Mouse (Mus musculus) mouse embryonic stem cell (cell line): Measurements from ENCODE around the gene Zbtb42.

ENCODE experiments used
- in situ Hi-C, 2 experiments: fragments of 300-500 bp; cut with MboI; formaldehyde crosslinking; loops; 1 replicate in 1 of 2; 3 replicates in 1 of 2; pipeline ENCODE4 v1.14.3; 2019 to 2020; ENCODE audit warnings: low sequenced_read_pairs in 2 of 2, low pct_unique_long_range_greater_than_20kb in 1 of 2, mixed read lengths in 1 of 2; ENCODE audit not compliant: unreplicated experiment in 1 of 2

Zbtb42 gene

DNA sequence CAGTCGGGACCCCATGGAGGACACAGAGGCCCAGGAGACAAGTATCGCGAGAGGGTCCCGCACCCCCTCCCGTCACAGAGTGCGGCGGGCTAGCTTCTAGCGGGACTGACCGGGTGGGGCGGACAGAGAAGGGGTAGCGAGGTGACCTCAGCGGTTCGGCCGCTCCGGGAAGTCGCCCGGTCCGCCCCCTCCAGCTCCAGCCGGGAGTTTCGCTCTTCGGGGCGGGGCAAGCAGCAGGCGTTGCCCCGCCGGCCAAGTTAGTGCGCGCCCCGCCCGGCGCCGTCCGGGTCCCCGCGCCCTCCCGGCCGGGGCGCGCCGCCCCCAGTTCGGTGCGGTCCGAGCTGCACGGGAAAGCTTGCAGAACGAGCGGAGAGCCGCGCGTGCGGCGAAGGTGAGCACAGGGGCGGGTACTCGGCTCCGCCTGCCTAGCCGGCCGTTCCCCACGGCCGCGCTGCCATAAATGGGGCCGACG is at the start of gene Zbtb42:
TSS of gene Zbtb42 (plus strand) at position 274 of the 472 bp plus-strand sequence.
- in situ Hi-C loops = no loop called here

DNA sequence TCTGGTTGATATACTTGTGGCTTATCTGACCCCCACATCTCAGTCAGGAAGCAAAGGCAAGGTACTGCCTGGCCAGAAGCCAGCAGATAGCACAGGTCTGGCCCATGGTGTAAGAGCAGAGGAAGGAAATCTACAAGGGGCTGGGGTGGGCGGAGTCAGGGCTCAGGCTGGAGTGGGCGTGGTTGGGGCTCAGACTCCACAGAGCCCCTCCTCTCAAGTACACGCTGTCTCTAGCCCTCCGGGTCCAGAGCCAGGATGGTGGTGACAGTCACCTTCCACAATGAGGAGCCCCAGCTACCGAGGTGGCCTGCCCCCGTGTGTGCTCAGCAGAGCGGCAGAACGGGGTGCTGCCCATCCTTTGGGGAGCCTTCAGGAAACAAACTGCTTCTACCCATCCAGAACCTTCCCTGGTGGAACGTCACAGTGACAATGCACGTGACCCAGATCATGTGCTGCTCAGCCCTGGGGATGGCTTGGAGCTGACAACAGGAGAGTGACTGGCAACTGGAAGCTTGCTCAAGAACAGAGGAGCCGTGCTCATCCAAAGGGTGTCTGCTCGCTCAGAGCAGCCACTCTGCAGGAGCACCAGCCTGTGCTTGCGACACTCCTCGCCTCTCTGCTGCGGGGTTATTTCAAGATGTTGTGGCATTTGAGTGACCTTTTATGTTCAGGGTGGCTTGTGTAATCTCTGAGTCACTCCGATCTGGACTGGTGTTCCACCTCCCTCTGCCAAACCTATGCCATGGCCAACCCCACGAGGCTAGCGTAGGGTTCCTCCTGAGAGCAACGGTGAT is 49.5 kb upstream of the Zbtb42 start:
- in situ Hi-C loops = no loop called here

- in situ Hi-C loops = no loop called here
Measured at GRCm38 (mm10) chr12:112630029-112630428, 48.6 kb upstream of the Zbtb42 start.

- in situ Hi-C loops = no loop called here
Measured at GRCm38 (mm10) chr12:112630796-112631195, 47.8 kb upstream of the Zbtb42 start.

- in situ Hi-C loops = no loop called here
Measured at GRCm38 (mm10) chr12:112631472-112631871, 47.2 kb upstream of the Zbtb42 start.

DNA sequence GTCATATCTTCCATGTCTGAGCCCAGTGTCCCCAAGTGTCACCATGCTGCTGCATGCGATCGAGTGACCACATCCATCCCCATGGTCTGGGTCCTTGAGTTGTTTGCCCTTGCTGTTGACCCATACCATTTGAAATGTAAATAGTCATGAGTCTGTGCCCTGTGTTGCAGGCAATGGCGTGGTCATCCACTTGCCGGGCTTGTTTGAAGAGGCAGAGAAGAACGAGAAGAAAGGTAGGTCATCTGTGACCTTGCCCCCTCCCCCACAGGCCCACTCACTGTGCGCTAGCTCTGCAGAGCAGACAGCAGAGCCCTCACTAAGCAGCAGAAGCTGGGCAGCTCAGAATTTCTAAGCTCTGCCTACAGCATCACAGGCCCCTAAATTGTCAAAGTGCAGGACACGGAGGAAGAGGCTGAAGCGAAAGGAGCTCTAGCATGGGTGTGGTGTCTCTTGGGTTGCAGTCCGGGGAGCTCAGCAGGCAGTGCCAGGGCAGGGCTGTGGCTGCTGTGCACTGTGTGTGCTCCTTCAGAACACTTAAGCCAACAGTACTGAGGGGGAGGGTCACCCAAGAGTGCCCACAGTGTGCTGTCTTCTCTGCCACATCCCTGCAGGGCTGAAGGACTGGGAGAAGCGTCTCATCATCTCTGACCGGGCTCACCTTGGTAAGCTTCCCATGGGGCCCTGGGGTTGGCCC is 46.4 kb upstream of the Zbtb42 start:
- in situ Hi-C loops = no loop called here

DNA sequence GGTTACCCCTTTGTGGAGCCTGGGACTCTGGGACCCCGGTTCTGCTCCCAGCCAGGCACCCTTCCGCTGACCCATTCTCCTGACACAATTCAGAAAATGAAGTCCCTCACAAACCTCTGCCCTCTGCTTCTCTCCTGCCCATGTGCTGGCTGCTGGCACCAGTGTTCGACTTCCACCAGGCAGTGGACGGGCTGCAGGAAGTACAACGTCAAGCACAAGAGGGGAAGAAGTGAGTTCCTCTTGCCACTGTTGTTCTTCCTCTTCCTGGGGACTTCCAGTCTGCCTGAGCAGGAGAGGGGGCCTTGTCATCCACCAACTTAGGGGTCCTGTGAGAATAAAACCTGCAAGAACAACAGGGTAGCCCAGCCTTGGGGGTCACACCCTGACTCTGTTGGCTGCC is 45.7 kb upstream of the Zbtb42 start:
- in situ Hi-C loops = no loop called here

- in situ Hi-C loops = no loop called here
Measured at GRCm38 (mm10) chr12:112633686-112634085, 44.9 kb upstream of the Zbtb42 start.

GRCm38 (mm10) chr12:112639526-112639925 is 39.1 kb upstream of the Zbtb42 start:
- in situ Hi-C loops = no loop called here

DNA sequence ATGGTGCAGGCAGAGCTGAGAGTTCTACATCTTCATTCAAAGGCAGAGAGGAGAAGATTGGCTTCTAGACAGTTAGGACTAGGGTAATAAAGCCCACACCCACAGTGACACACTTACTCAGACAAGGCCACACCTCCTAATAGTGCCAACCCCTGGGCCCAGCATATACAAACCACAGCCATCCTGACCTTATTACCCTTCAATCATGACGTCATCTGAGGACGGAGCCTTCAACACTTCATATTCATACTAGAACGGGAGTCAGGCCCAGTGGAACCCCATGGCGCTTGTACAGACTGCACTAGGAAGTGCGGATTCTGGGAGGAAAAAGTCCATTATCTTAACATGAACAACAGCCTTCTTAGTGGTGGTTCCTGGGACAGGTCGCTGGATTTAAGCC is 35.5 kb upstream of the Zbtb42 start:
- in situ Hi-C loops = no loop called here

DNA sequence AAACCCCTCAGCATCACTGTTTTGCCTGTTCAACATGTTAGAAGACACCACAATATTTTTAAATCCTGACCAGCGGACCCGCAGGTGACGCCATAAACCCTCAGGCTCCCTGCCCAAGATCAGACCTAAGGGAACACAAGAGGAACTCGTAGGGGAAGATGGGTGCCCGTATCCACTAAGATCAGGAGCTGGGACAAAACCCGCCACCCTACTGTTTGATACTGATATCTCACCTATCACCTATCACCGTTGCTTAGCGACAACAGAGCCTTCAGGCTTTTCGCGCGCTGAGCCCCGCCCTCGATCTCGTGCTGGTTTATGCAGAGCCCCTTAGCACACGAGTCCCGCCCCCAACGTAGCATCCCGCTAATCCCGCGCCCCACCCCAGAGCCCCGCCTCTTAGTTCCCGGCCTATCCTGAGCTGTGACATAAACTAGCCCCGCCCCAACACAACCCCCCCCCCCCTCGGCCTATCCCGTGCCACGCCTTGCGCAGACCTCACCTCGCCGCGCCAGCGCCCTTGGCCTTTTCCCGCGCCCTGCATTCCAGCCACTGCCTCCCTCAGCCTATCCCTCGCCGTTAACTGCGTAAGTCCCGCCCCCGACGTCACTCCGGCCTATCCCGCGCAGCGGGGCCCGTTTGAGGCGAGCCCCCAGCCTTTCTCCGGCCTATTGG is 34.3 kb upstream of the Zbtb42 start, which contains the start of gene Siva1:
TSS of gene Siva1 (plus strand) at position 500 of the 675 bp plus-strand sequence.
- in situ Hi-C loops = no loop called here

DNA sequence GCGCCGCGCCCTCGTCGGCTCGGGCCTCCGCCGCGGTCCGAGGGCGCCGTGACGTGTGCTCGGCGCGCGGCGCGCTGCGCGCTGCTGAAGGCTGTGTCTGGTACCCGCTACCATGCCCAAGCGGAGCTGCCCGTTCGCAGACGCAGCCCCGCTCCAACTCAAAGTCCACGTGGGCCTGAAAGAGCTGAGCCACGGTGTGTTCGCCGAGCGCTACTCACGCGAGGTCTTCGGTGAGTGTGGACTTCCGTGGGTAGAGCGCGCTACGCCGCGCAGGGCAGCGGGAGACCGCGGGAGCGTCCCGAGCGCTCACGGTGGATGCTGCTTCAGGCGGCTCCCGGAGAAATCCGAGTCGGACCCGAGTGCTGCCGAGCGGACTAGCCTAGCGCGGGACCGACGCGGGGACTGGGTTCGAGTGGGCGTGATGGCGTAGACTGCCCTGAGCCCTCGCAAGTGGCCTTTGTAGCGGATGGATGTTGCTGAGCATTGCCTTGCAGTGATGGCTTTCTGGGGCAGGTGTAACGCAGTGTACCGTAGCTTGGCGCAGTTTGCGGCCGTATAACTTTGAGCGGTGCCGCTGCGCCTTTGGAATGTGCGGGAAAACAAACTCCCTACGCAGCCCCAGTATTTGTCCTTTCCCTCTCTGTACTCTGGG is 33.6 kb upstream of the Zbtb42 start:
- in situ Hi-C loops = no loop called here

GRCm38 (mm10) chr12:112646139-112646538 is 32.5 kb upstream of the Zbtb42 start:
- in situ Hi-C loops = no loop called here

- in situ Hi-C loops = no loop called here
Measured at GRCm38 (mm10) chr12:112648081-112648480, 30.5 kb upstream of the Zbtb42 start.

DNA sequence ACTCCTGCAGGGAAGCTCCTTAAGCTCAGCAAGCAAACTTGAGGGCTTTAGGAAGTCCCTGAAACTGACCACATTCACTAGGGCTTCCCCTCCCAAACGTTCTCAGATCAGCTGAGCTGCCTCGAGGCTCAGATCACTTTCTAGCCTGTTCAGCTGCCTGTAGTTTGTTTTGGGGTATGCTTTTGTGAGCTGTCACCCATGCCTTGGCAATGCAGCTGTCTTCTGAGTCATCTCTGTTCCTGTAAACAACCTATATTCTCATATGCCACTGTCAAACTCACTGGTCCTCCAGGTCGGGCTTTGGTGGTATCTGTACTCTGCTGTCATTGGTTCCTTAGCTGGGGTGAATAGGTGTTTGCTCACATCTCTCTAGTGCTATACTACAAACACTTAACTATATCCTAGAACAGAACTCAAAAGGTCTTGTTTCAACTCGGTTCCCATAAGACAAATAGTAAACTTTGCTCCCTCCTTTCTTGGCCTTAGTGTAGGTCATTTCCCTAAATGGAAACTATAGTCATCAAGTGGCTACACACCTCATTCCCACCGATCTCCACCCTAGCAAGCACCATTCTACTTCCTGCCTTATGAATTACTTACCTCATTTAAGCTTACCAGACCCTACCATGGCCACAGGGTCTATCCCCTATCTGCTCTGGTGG is 26.7 kb upstream of the Zbtb42 start:
- in situ Hi-C loops = no loop called here

GRCm38 (mm10) chr12:112653157-112653824 is 25.3 kb upstream of the Zbtb42 start:
- in situ Hi-C loops = no loop called here

DNA sequence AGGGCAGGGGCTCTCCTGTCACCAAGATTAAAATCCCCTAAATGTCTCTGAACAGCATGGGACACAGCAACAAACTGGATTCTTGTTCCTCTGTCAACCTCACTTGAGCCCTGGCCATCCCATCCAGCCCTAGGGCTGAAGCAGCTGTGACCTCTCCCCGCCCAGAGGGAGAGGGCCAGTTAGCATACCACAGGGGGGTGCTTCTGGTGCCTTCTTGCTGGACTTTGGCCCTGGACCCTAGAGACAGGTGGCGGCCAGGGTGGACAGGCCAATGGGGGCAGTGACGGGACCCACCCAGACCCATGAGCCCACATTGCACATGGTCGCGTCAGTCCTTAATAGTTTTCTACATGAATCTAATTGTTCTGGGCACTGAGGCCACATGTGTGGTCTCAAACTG is 24.6 kb upstream of the Zbtb42 start:
- in situ Hi-C loops = no loop called here

- in situ Hi-C loops = loop anchor here (5.0 kb wide), 1 partner anchor 49 kb away; no protein-coding TSS in a partner anchor
Measured at GRCm38 (mm10) chr12:112658619-112659018, 20.0 kb upstream of the Zbtb42 start.
